Mouse (Mus musculus) brain, embryonic 18.5 days (tissue): ENCODE measurements around the gene BC035044.
A peak's percentile ranks its signal among the peaks of the same experiment; 100 is the strongest.
"Not testable (repeated sequence)": the region's sequence is repeated elsewhere in the genome, so short reads cannot be mapped to it uniquely, and the experiment has no call there.

Source experiments
- DNase-seq: peaks from one replicate; pipeline ENCODE4 v3.0.0-alpha.2; 2012; ENCODE audit warnings: low read depth, low spot score

BC035044 gene

GRCm38 (mm10) chr6:128833046-128833445, 57.9 kb downstream of the BC035044 start:
- DNase-seq: no peak

GRCm38 (mm10) chr6:128829837-128830236, 61.1 kb downstream of the BC035044 start:
- DNase-seq: no peak

GRCm38 (mm10) chr6:128826781-128827180, 64.1 kb downstream of the BC035044 start:
- no peak for DNase-seq

- DNase-seq: no peak
These were observed 64.8 kb downstream of the BC035044 start, which contains the start of the genes Gm44511 and Klrb1b for GRCm38 (mm10) chr6:128826132-128826531. Gene Gm44511 (minus strand): TSS chr6:128826315. Gene Klrb1b (minus strand): TSS chr6:128826331.

GRCm38 (mm10) chr6:128818083-128818802, 72.7 kb downstream of the BC035044 start:
- DNase-seq: no peak

GRCm38 (mm10) chr6:128808532-128808931, 82.4 kb downstream of the BC035044 start:
- no peak for DNase-seq

- no peak for DNase-seq
These were observed 83.9 kb downstream of the BC035044 start for GRCm38 (mm10) chr6:128807021-128807420.

- DNase-seq: not testable (repeated sequence)
These were observed 85.9 kb downstream of the BC035044 start for GRCm38 (mm10) chr6:128804823-128805640.

GRCm38 (mm10) chr6:128802999-128803857, 87.7 kb downstream of the BC035044 start:
- DNase-seq: peak; percentile 98

- DNase-seq: no peak
These were observed 88.4 kb downstream of the BC035044 start for GRCm38 (mm10) chr6:128802557-128802956.

- DNase-seq: not testable (repeated sequence)
These were observed 90.2 kb downstream of the BC035044 start for GRCm38 (mm10) chr6:128800696-128801095.

GRCm38 (mm10) chr6:128799896-128800270, 91.0 kb downstream of the BC035044 start:
- no peak for DNase-seq

- DNase-seq: peak; percentile 85
These were observed 91.6 kb downstream of the BC035044 start for GRCm38 (mm10) chr6:128799144-128799895.
